Mouse (Mus musculus): ENCODE data around the gene Nelfb. TPM values are rescaled to one million over a fixed set of nuclear protein-coding genes. Genes with fewer than 3 reads are reported as not detected.

Nelfb gene
- polyA plus RNA-seq, 1 experiment from 2014 or later, result 102 TPM

DNA sequence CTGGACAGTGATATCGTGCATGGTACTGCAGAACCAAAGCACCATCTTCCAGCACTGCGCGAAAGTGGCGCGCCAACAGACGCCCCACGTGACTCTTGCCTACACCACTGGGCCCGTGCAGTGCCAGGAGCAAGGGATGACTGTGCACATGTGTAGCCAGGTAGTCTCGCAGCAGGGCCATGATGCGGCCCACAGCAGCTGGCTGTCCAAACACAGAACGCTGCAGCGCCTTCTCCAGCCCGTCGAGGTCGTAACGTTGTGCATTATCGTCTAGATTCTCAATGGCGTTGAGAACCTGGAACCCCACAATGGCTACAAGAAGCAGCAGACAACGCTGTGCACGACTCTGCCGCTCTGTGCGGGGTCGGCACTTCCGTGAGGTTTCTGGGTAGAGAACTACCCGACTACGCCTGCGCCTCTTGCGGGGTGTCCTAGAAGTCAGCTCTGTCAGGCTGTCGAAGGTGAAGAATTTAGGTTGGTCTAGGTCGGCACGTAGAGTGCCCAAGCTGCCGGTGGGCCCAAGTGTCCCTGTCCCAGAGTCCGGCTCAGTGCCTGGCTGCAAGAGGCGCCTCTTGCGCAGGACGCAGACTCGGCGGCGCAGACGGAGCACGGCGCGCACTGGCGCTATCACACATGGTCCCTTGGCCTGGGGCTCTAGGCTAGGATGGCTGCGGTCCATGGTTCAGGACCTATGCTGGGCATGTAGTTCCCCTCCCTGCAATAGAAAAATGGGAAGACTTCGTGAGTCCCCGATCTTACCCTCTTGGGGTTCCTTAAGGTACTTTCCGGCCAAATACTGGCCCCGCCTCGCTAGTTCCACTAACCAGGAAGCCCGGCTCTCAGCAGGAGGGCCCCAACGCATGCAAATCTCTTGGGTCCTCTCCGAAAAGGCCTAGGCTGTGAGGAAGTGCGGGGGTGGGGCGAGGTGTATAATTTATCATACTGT is 15.8 kb downstream of the Nelfb start:
- DNase-seq (ENCODE audit: low spot score, missing footprints), result peak; percentile 85
- Histone ChIP-seq H3K27me3 (ENCODE audit: control insufficient read depth, insufficient read depth, low read length) (peaks cover 29% of the 10 kb centered on the region), H3K4me2 (peak overlapping the region; percentile 7; the same call in 1 of the 2 replicates), H3K36me3 (ENCODE audit: control insufficient read depth, insufficient read depth, low read length) (peaks cover 8% of the 10 kb centered on the region), H3K27ac (ENCODE audit: low read depth, low read length) (no peak overlapping the region), H3K9me3 (ENCODE audit: control insufficient read depth, low read length) (no peaks in the 10 kb centered on the region), H3K4me3 (ENCODE audit: low read depth, low read length) (peak overlapping the region; percentile 9), H3K9ac (ENCODE audit: low read length) (no peak overlapping the region), H3K4me1 (ENCODE audit: control insufficient read depth, insufficient read depth, low read length) (peaks cover 5% of the 10 kb centered on the region; the same call in 1 of the 2 replicates)
- 20% methylated on average over 55 of the region's 55 CpGs for WGBS
- no peak for ATAC-seq (ENCODE audit: low FRiP score)

DNA sequence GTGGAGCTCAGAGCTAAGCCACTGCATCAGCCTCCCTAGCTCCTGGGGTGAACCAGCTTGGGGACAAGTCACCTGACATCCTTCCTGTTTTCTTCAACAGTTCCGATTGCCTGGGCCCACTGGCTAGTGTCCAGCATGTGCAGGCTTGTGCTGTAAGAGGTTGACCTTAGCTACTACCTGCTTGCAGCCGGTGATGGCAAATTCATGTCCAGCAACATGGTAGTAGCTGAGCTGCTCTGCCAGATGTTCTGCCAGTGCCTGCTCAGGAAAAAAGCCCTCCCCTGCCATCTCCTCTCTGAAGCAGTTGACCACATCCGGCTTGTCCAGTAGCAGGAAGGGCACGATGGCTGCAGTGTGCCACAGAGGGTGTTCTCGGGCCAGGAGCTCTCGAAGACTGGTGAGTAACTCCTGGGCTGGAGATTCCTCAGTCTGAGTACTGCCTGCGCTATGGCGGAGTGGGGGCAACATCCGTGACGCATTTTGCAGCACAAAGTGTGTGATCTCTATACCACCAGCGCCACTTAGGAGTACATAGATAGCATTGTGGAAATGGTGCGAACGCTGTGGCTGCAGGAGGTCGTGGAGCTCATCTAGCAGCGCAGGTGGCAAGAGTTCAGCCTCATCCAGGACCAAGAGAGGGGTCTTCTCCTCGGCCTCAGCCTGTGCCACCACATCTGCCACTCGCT is 16.7 kb downstream of the Nelfb start:
- H3K4me3 ChIP-seq (ENCODE audit: low read depth, low read length), result no peak overlapping the region
- no peak overlapping the region for H3K27ac ChIP-seq (ENCODE audit: low read depth, low read length)
- peak; percentile 66 for DNase-seq (ENCODE audit: low spot score, missing footprints)

DNA sequence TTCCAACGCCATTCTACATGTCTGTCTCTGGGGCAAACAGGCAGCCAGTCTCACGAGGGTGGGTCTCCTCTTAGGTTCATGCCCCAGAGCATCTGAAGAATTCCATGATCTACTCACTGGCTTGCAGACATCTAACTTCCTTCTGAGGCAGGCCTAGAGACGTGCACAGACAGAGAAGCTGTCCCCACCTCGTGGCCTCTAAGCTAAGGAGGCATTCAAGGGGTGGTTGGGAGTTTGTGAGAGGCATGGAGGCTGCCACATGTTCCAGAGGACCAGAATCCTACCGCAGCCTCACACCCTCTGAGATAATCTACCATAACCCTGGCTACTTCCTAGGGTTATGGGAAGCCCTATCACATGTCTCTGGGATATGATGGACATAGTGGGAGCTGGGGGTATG is 17.3 kb downstream of the Nelfb start:
- H3K27ac ChIP-seq (ENCODE audit: low read depth, low read length), result no peak overlapping the region
- H3K9me3 ChIP-seq (ENCODE audit: control insufficient read depth, low read length), result no peaks in the 10 kb centered on the region
- ATAC-seq (ENCODE audit: low FRiP score), result no peak
- no peaks in the 10 kb centered on the region; the same call in 1 of the 2 replicates for H3K36me3 ChIP-seq (ENCODE audit: control insufficient read depth, insufficient read depth, low read length)
- H3K4me2 ChIP-seq, result no peak overlapping the region
- H3K4me3 ChIP-seq (ENCODE audit: low read depth, low read length), result no peak overlapping the region
- peaks cover 29% of the 10 kb centered on the region for H3K27me3 ChIP-seq (ENCODE audit: control insufficient read depth, insufficient read depth, low read length)
- WGBS, result 76% methylated on average over 5 of the region's 5 CpGs
- H3K4me1 ChIP-seq (ENCODE audit: control insufficient read depth, insufficient read depth, low read length), result peaks cover 5% of the 10 kb centered on the region; the same call in 1 of the 2 replicates
- no peak for DNase-seq (ENCODE audit: low spot score, missing footprints)
- no peak overlapping the region for H3K9ac ChIP-seq (ENCODE audit: low read length)

More for the DNA sequence above, 16.7 kb downstream of the Nelfb start:
- no peak overlapping the region for H3K9ac ChIP-seq (ENCODE audit: low read length)
- no peaks in the 10 kb centered on the region for H3K9me3 ChIP-seq (ENCODE audit: control insufficient read depth, low read length)
- no peak overlapping the region for H3K4me2 ChIP-seq
- H3K4me1 ChIP-seq (ENCODE audit: control insufficient read depth, insufficient read depth, low read length), result peaks cover 5% of the 10 kb centered on the region; the same call in 1 of the 2 replicates
- WGBS, result 88% methylated on average over 17 of the region's 17 CpGs
- no peak for ATAC-seq (ENCODE audit: low FRiP score)
- peaks cover 29% of the 10 kb centered on the region for H3K27me3 ChIP-seq (ENCODE audit: control insufficient read depth, insufficient read depth, low read length)
- H3K36me3 ChIP-seq (ENCODE audit: control insufficient read depth, insufficient read depth, low read length), result no peaks in the 10 kb centered on the region; the same call in 1 of the 2 replicates

DNA sequence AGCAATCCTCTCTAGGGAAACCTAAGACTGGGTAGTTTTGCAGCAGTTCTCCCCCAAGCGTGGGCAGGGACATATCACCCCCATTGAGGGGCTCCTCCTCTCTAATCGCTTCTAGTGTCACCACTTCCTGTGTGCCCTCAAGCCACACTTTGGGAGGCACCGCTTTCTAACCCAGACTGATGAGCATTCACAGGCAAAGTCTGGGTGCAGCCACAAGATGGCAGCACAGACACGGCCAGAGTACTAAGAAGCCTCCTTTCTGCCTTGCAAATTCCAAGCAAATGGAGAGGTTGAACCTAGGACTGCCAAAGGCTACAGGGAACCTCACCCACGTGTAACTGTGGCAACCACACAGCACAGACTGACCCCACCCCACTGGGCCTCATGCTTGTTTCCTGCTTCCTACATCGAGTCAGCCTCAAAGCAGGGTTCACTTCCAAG is 17.9 kb downstream of the Nelfb start:
- Histone ChIP-seq H3K4me3 (ENCODE audit: low read depth, low read length) (no peak overlapping the region), H3K4me2 (no peak overlapping the region), H3K9ac (ENCODE audit: low read length) (peak overlapping the region; percentile 27; the same call in 1 of the 2 replicates), H3K36me3 (ENCODE audit: control insufficient read depth, insufficient read depth, low read length) (no peaks in the 10 kb centered on the region), H3K9me3 (ENCODE audit: control insufficient read depth, low read length) (no peaks in the 10 kb centered on the region), H3K4me1 (ENCODE audit: control insufficient read depth, insufficient read depth, low read length) (peaks cover 5% of the 10 kb centered on the region; the same call in 1 of the 2 replicates), H3K27me3 (ENCODE audit: control insufficient read depth, insufficient read depth, low read length) (peaks cover 29% of the 10 kb centered on the region), H3K27ac (ENCODE audit: low read depth, low read length) (no peak overlapping the region)
- DNase-seq (ENCODE audit: low spot score, missing footprints) (peak; percentile 99), ATAC-seq (ENCODE audit: low FRiP score) (peak; percentile 82)
- WGBS, result 6% methylated on average over 6 of the region's 6 CpGs

DNA sequence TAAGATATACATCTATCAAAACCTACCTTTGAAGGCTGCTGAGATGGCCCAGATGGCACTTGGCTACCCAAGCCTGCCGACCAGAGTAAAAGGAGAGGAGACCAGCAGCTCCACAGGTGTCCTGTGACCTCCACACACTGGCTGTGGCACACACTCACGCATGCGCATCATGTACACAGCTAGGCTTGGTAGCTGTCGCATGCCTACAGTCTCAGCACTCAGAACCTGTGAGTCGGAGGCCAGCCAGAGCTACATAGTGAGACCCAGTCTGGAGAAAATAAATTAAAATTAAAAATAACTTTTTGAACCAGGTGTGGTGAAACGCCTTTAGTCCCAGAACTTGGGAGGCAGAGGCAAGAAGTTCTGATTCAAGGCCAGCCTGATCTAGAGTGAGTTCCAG is 23.4 kb downstream of the Nelfb start:
- WGBS, result 85% methylated on average over 6 of the region's 6 CpGs

DNA sequence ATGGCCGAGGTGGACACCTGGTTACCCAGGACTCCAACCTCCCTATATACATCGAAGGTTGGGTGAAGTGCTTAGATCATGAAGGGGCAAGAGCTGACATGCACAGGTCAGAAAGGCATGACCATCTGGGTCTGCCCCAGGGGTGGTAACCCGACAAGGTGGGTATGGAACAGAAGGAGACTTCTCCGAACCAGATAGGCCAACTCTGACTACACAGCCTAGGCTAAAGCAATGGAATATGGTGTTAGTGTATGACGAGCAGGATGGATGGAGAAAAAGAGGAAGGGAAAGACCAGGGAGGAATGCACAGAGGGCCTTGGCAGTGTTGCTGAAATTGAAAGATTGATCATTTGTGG is 24.7 kb downstream of the Nelfb start:
- Histone ChIP-seq H3K27me3 (ENCODE audit: control insufficient read depth, insufficient read depth, low read length) (no peaks in the 10 kb centered on the region), H3K9me3 (ENCODE audit: control insufficient read depth, low read length) (no peaks in the 10 kb centered on the region), H3K4me1 (ENCODE audit: control insufficient read depth, insufficient read depth, low read length) (peaks cover 38% of the 10 kb centered on the region), H3K4me3 (ENCODE audit: low read depth, low read length) (peak overlapping the region; percentile 42), H3K4me2 (peak overlapping the region; percentile 70), H3K9ac (ENCODE audit: low read length) (peak overlapping the region; percentile 82), H3K36me3 (ENCODE audit: control insufficient read depth, insufficient read depth, low read length) (peaks cover 6% of the 10 kb centered on the region; the same call in 1 of the 2 replicates), H3K27ac (ENCODE audit: low read depth, low read length) (peak overlapping the region; percentile 98)
- WGBS, result 26% methylated on average over 5 of the region's 5 CpGs
- ATAC-seq (ENCODE audit: low FRiP score), result no peak
- no peak for DNase-seq (ENCODE audit: low spot score, missing footprints)

More for the DNA sequence above, 23.4 kb downstream of the Nelfb start:
- peak; percentile 68 for DNase-seq (ENCODE audit: low spot score, missing footprints)
- no peaks in the 10 kb centered on the region for H3K27me3 ChIP-seq (ENCODE audit: control insufficient read depth, insufficient read depth, low read length)
- H3K4me2 ChIP-seq, result no peak overlapping the region
- no peaks in the 10 kb centered on the region for H3K9me3 ChIP-seq (ENCODE audit: control insufficient read depth, low read length)
- peaks cover 6% of the 10 kb centered on the region; the same call in 1 of the 2 replicates for H3K36me3 ChIP-seq (ENCODE audit: control insufficient read depth, insufficient read depth, low read length)
- H3K27ac ChIP-seq (ENCODE audit: low read depth, low read length), result no peak overlapping the region
- H3K9ac ChIP-seq (ENCODE audit: low read length), result no peak overlapping the region
- peaks cover 34% of the 10 kb centered on the region for H3K4me1 ChIP-seq (ENCODE audit: control insufficient read depth, insufficient read depth, low read length)
- H3K4me3 ChIP-seq (ENCODE audit: low read depth, low read length), result no peak overlapping the region
- ATAC-seq (ENCODE audit: low FRiP score), result no peak

DNA sequence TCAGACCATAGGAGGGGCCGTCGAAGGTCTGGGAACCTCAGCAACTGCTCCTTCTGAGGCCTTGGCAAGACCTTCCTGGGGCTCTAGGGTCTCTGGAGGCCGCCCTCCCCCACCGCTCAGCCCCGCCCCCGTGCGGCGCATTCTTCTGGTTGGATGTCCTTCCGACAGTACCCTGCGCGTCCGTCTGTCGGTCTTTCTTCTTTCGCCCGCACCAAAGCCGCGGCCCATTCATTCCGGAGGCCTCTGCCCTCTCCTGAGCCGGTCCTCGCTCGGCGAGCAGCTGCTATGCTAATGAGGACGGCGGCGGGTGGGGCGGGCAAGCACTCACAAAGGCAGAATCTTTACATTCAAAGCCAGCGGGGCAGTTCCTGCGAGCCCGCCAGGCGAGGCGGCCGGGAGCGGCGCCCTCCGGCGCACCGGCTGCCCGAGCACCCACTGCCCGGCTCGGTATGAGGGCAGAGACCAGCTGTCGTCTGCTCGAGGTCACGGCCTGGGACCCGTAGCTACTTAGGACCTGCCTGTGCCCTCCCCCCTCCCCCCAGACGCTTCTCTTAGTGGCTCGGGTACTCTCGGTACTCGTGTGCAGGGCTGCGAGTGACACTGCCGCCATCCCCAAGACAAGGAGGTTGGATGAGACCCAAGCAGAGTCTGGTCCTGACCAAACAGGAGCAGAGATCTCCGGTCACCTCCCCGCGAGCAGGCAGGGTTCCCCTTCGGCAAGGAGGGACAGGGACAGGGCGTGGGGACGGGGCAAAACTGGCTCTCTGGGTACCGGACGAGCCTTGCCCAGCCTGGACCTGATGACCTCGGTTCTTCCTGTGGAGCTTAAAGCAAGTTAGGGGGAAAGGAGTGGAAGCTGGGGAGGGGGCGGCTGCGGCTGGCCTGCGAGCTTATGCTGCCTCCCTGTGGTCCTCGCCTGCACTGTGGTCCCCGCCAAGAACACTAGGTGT is 25.4 kb downstream of the Nelfb start:
- Histone ChIP-seq H3K36me3 (ENCODE audit: control insufficient read depth, insufficient read depth, low read length) (peaks cover 6% of the 10 kb centered on the region; the same call in 1 of the 2 replicates), H3K4me2 (peak overlapping the region; percentile 70), H3K9ac (ENCODE audit: low read length) (peak overlapping the region; percentile 82), H3K4me3 (ENCODE audit: low read depth, low read length) (peak overlapping the region; percentile 42), H3K4me1 (ENCODE audit: control insufficient read depth, insufficient read depth, low read length) (peaks cover 38% of the 10 kb centered on the region), H3K9me3 (ENCODE audit: control insufficient read depth, low read length) (no peaks in the 10 kb centered on the region), H3K27me3 (ENCODE audit: control insufficient read depth, insufficient read depth, low read length) (no peaks in the 10 kb centered on the region), H3K27ac (ENCODE audit: low read depth, low read length) (peak overlapping the region; percentile 98)
- ATAC-seq (ENCODE audit: low FRiP score), result peak; percentile 87
- DNase-seq (ENCODE audit: low spot score, missing footprints), result peak; percentile 99
- under 1% methylated on average over 60 of the region's 64 CpGs for WGBS

DNA sequence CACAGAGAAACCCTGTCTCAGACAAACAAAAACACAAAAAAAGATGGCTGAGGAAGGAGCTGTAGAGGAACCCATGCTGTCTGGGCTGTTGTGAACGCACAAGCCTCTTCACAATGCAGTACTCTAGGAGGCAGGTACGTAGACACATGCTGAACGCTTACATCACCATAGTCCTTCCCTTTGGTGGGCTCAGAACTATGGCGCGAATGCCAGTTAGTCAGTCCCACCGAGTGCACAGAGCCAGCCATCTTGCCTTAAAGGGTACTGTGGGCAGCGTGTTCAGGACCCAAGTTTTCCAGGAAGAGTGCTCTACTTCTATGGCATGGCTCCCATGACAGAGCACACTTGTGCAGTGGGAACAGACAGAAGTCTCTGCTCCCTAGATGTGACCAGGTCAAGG is 26.8 kb downstream of the Nelfb start:
- peak; percentile 87 for DNase-seq (ENCODE audit: low spot score, missing footprints)
- H3K4me3 ChIP-seq (ENCODE audit: low read depth, low read length), result peak overlapping the region; percentile 10
- ATAC-seq (ENCODE audit: low FRiP score), result no peak
- H3K27me3 ChIP-seq (ENCODE audit: control insufficient read depth, insufficient read depth, low read length), result no peaks in the 10 kb centered on the region
- peaks cover 47% of the 10 kb centered on the region for H3K4me1 ChIP-seq (ENCODE audit: control insufficient read depth, insufficient read depth, low read length)
- H3K27ac ChIP-seq (ENCODE audit: low read depth, low read length), result peak overlapping the region; percentile 98
- H3K9ac ChIP-seq (ENCODE audit: low read length), result no peak overlapping the region
- WGBS, result 88% methylated on average over 7 of the region's 7 CpGs
- peak overlapping the region; percentile 70 for H3K4me2 ChIP-seq
- H3K36me3 ChIP-seq (ENCODE audit: control insufficient read depth, insufficient read depth, low read length), result peaks cover 6% of the 10 kb centered on the region; the same call in 1 of the 2 replicates
- H3K9me3 ChIP-seq (ENCODE audit: control insufficient read depth, low read length), result no peaks in the 10 kb centered on the region

All from midbrain, embryonic 11.5 days (tissue).